Mouse (Mus musculus): ENCODE measurements around the gene Eif2s2.

GRCm38 (mm10) chr2:154933884-154934283 lies 41.1 kb upstream of the Eif2s2 start:
- TF ChIP-seq CTCF (IDR thresholded peaks at IDR 0.05; ENCODE audit: extremely low read depth, insufficient read depth, low read length) (no peak), POLR2A (IDR thresholded peaks at IDR 0.05; ENCODE audit: extremely low read depth, insufficient read depth, low read length) (no peak)
